Mouse (Mus musculus): ENCODE data around the gene Gm4922.

Gene Gm4922

DNA sequence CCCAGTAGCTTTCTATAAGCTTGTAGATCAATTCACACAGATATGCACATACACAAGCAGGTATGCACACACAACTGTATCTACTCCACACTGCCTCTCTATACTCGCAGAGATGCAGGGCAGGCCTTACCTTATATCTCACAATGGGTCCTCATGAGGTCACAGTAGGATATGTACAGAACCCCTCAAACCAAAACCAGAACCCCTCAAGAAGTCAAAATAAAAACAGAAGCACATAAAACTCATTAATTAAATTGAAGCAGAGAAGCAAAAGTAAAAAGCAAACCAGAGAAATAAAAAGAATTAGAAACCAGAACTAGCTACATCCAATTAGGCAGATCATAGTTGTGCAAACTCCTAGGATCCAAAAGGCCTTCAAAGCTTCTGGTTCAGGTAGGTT lies at the start of gene Gm4922:
TSS of gene Gm4922 (minus strand) at position 101 of the 400 bp plus-strand sequence.
- no peak for DNase-seq (ENCODE audit: low spot score in 2 of 2)

DNA sequence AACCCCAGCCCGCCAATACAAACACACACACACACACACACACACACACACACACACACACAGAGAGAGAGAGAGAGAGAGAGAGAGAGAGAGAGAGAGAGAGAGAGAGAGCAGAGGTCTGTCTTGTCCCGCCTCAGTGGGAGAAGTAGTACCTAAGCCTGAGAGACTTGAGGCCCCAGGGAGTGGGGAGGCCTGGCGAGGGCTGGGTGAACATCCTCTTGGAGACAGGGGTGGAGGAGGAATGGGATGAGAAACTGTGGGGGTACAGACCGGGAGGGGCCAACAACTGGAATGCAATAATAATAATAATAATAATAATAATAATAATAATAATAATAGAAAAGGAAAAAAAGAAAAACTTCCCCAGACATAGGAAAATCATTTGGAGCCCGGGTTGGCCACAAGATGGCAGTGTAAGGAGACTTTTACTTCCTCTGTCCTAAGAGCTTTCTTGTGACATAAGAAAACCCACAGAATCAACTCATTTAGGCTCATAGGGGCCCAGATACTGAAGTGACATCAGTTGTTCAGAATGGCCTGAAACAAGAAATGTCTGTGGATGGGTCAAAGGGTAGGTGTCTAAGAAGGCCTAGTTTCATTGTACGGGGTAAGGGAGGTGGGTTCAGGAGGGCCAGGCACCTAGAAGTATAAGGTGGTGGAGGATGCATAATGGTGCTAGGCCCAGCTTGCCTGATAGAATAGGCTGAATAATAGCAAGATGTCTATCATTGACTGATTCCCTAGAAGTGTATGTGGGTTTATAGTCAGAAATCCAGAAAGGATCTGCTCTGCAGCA lies 49.3 kb upstream of the Gm4922 start:
- DNase-seq (ENCODE audit: low spot score in 2 of 2), result peak in 1 of 2 experiments; percentile 25

DNA sequence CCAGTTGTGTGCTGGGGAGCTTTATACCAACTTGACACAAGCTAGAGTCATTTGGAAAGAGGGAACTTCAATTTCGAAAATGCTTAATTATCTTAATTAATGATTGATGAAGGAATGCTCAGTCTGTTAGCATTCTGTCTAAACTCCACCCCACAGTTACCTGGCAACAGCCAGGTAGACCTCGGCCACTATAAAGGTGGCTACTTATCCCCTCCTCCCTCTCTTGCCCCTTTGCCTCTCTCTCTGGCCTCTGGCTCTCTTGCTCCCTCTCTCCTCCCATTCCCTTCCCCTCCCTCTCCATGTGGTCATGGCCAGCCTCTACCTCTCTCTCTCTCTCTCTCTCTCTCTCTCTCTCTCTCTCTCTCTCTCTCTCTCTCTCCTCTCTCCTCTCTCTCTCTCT lies 47.8 kb upstream of the Gm4922 start:
- DNase-seq (ENCODE audit: low spot score in 2 of 2), result no peak

DNA sequence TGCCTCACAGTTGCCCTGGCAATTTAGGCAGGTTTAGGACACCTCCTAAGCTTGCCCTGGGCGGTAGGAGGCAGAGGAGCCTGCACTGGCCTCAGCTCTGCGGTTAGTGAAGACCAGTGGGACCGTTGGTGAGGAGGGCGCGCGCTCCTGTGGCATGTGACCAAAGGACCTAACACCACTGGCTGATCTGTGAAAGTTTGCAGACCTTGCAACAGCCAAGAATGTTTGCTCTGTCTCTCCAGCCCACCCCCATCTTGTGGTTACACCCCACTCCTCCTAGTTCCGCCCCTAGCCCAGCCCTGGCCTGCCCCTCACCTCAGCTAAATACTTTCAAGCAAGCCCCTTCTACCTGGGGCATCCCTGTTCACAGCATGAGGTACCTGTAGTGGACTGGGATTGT lies 45.2 kb upstream of the Gm4922 start:
- DNase-seq (ENCODE audit: low spot score in 2 of 2), result no peak

DNA sequence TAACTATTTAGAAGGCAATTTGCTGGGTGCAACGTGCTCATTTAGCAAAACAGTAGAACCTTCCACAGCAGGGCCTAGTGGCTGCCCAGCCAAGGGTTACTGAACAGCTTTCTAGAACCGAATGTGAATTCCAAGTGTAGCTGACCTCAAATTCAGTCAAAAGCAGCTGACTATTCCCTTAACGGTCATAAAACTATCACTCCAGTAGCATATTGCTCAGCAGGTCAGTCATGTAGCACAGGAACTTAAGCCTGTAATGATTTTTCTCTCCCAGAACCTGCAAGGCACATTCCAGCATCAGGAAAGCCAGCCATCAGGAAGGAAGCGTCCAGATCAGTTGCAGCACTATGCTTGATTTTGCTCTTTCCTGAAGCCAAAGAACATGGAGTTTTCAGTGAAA lies 43.8 kb upstream of the Gm4922 start:
- DNase-seq (ENCODE audit: low spot score in 2 of 2), result no peak

DNA sequence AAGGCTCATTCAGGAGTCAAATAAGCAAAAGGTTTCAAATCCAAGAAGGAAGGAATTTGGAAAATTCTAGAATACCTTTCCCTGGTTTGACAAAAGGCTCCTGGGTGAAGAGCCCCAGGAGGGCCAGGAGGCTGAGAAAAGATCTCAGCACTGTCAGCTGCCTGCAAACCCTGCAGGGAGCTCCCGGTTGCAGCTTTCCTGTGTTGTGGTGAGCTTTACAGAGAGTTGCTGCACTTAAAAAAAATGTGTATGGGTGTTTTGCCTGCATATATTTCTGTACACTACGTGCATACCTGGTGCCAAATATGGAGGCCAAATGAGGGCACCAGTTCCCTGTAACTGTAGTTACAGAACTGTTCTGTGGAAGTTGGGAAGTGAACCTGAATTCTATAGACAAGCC lies 41.3 kb upstream of the Gm4922 start:
- DNase-seq (ENCODE audit: low spot score in 2 of 2), result no peak

DNA sequence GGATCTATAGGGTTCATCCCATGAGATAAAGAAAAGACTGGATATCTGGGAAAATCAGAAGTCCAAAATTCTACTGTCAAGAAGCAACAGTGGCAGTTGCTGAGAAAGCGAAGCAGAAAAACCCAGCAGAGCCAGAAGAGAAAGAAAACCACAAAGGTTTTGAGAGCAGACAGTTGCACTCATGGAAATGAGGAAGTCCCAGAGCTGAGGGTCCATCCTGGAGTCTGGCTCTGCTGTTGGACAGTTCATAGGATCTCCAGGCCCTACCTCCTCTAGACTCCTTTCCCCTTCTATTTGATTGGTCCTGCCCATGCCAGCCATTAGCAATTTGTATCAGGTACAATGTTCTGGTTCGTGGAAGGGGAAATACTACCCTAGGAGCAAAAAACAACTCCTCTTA lies 39.5 kb upstream of the Gm4922 start:
- DNase-seq (ENCODE audit: low spot score in 2 of 2), result no peak

DNA sequence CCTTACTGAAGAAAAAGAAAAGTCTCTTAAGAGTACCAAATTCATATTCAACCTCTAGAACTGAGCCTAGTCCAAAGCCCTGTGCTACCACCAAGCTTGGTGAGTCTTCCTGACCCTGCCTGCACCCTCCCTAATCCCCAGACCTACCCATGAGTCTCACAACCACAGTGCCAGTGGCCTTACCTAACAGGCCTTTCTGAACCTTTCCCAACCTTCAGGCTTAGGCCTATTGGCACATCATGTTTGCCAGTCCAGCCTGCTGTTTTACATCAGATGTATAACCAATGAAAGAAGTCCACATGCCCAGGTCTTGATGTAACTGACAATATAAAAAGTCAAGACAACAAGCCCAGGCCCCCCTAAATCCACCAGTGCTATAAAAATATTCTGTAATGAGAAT lies 38.5 kb upstream of the Gm4922 start:
- DNase-seq (ENCODE audit: low spot score in 2 of 2), result no peak

DNA sequence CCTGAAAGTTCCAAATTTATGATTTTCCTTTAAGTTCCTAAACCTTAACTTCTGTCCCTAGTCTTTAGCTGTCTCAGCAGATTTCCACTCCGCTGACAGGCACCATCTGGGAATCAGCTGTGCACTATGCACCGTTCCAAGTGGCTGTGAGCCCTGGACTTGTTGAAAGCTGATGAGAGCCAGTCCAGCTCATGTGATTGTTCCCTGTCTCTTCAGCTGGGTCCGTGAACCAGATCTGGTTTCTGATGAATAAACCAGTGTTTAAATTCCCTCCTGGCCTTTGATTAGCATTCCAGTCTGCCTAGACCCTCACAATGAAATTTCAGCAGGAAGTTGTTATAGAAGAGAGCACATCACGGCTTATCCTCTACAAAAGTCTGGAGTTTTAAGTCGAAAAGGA lies 30.0 kb upstream of the Gm4922 start:
- no peak for DNase-seq (ENCODE audit: low spot score in 2 of 2)

DNA sequence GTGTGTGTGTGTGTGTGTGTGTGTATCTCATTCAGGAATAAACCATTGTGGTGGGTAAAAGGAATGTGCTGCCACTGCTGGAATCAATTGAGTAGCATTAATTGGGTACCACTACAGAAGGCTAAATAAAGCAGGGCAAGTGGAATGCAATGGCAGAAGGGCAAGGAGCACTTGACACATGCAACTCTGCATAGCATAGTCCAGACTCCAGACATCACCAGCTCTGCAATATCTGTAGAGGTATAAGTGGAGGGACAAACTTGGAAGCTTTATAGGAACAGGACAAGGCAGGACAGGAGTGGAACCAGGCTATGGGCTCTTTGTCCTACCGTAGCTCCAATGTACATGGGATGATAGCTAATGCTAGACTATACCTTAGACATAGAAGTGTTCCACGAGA lies 25.2 kb upstream of the Gm4922 start:
- no peak for DNase-seq (ENCODE audit: low spot score in 2 of 2)

DNA sequence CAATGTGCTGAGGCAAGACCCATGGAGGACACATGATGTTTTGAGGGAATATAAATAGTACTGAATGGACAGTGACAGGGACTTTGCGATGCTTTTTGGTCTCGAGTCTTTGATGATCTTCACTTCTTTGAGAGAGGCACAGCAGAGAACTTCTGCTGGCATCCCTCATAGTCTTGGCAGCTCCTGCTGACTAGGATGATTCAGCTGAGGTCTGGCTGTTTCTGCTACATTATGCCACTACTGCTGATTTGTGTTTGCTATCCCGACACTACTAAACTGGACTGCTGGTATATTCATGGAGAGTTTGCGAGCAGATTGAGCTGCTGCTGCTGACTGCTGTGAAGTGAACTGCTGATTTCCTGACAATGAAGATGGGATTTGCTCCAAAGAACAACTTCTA lies 3.5 kb upstream of the Gm4922 start:
- no peak for DNase-seq (ENCODE audit: low spot score in 2 of 2)

DNA sequence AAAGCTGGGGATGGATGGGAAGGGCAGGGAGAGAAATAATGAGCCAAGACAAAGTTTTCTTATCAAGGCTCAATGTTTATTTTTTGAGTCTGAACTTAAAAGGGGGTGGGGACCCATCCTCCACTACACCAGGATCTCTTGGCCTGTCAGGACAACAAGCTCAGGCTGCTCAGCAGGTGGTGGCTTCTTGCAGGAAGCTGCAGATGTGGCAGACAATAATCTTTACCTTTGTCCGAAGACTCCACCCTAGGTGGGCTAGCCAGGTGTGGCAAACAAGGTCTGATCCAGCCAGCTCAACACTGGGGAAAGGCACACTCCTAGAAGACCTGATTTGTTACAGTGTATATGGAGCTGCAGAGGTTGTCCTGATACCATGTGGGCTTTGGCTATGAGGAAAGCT lies 2.0 kb upstream of the Gm4922 start:
- DNase-seq (ENCODE audit: low spot score in 2 of 2), result no peak

DNA sequence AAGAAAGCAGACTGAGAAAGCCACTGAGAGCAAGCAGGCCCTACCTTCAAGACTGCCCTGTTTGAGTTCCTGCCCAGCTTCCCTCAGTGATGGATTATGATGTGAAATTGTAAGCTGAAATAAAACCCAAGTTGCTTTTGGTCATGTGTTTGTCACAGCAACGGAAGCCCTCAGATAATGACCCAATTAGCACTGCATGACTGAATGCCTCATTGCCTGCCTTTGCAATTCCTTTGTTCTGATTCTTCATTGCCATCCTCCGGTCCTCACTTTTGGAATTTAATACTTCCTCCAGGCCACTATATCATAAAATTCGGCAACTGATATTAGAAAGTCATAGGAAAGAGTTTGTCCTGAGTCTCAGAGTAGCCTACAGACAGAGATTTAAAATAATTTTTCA lies 9.0 kb downstream of the Gm4922 start:
- no peak for DNase-seq (ENCODE audit: low spot score in 2 of 2)

DNA sequence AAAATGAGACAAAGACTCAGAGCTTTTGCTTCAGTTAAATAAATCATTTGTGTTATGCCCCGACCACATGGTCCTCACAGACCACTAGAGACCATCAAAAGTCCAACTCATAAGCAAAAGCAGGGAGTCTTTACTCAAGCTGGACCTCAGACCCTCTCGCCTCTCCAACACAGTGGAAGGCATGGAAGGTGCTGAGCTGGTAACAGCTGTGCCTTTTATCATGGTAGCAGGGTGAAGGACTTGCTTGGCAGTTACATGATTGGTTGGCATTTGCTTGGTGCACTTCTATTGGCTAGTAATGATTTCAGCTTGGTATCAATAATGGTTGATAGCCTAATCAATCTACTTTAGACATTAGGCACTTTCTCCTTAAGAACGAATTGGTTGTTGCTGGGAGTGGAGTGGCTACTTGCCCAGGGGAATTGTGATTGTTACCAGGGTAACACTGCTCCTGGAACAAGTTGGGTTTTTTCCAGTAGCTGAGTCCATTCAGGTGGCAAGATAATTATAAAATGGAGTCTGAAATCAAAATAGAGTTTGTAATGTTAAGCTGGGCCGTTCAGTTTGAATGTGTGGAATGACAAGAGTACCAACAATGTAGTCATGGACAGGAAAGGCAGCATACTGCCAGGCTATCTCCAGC lies 13.9 kb downstream of the Gm4922 start:
- no peak for DNase-seq (ENCODE audit: low spot score in 2 of 2)

DNA sequence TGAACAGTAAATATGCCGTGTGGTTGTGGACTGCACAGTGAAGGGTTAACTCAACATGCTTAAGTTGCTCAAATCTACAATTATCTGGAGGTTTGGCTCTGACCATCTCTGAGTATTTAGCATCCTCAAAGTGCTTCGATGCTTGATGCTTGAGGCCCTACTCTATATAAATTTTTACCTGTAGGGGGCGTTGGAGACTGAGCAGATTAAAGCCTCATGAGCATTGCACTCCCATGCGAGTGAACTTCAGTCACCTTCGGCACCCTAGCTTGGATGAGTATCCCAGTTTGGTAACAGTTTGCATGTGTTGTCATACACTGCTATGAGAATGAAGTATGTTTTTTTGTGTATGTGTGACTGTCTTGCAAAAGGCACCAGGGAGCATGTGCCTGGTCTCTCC lies 16.7 kb downstream of the Gm4922 start:
- DNase-seq (ENCODE audit: low spot score in 2 of 2), result no peak

DNA sequence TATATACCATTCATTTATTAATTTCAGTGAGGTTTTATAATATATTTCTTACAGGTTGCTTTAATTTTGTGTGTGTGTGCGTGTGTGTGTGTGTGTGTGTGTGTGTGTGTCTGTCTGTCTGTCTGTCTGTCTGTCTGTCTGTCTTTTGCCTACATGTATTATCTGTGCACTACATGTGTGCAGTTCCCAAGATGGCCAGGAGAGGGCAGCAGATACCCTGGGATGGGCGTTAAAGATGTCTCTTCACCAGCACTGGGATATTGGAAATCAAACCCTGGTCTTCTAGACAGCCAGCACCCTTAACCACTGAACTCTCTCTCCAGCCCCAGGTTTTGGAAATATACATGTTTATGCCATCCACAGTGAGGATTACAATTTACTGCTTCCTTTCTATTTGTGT lies 26.4 kb downstream of the Gm4922 start:
- DNase-seq (ENCODE audit: low spot score in 2 of 2), result peak in 1 of 2 experiments; percentile 25

DNA sequence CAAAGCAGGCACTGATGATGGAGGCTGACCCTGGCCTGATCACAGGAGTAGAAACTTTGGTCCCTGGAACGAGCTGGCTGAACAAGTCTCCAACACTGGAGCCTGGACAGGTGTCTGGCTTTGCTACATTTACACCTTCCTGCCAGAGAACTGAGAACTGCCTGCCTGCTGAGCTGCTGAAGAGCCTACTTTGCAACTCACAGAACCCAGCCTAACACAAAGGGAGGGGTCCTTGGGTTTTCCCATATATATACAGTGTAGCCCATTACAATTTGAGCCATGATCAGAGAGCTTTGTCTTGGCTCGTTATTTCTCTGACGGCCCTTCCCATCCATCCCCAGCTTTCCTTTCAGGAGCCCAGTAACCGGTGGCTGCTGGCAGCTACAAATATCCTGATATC lies 36.5 kb downstream of the Gm4922 start:
- DNase-seq (ENCODE audit: low spot score in 2 of 2), result no peak

DNA sequence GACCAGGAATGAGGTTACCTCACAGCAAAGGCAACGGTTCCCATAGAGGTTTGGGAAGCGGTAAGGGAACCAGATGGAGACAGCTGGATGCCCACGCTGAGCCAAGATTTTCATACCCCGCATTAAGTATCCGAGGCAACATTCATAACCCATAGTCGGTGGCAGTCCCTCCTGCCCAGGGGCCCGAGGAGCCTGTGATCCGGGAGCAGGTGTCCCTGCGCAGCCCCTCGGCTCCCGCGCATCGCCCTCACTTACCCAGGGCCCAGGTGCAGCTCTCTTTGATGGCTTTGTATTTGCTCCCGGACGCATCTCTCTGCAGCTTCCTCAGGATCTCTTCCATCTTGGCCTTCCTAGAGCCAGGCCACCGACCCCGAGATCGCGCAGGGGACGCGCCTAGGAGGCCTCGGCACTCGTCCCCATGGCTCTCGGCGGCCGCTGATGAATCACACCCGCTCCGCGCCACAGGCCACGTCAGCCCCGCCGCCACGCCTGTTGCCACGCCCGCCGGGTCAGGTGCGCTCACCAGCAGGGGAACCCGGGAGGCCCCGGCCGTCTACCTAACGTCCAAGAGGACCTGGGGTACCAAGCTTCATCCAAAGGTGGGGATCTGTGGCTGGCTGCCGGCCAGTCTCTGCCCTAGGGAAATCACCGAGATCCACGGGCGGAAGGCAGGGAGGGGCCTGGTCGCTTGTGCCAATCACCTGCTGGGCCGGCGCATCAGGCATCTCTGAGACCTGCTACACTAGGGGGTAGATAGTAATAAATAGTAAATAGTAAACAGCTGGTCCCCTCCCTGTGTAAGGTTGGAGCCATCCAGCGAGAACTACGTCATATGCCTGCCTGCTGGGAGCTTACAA lies 43.1 kb downstream of the Gm4922 start, which contains the start of gene Arfgef3:
TSS of gene Arfgef3 (minus strand) at position 664 of the 857 bp plus-strand sequence.
- peak; percentile 72 to 76 for DNase-seq (ENCODE audit: low spot score in 2 of 2)

DNA sequence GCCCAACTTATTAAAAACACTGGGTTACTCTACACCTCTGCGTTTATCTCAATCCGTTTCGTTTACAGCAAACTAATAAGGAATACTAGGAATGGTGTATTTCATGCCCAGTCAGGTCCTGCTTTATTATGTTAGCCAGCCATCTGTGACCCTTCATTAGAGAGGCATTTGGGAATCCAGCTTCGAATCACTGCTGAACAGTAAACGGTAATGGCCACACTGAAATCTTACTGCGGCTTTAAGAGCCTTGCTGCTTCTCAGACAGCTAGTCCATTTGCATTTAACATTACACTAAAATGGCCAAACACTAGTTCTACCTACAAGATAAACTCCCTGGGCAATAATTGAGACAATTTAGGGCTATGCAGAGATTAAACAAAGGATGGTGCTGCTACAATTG lies 44.5 kb downstream of the Gm4922 start:
- DNase-seq (ENCODE audit: low spot score in 2 of 2), result no peak

DNA sequence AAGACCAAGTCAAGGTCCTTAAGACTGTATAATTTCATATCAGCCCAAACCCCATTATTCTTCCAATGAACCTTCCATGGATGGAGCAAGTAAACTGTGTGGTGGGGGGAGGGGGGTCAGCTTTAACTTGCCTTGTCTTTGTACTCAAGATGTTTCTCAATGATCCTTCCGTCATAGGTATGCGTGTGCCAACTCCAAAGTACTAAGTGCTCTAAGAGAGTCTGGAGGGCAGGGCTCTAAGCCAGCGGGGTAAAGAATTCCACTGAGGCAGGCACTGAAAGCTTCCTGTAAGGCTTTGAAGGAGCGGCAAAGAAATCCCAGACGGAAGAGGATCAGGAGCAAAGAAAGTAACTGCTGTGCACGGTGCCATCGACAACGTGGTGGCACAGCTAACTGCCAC lies 45.6 kb downstream of the Gm4922 start:
- no peak for DNase-seq (ENCODE audit: low spot score in 2 of 2)
